Mouse (Mus musculus): ENCODE measurements around the gene Cep68.
A peak's percentile ranks its signal among the peaks of the same experiment; 100 is the strongest.
"Not testable (repeated sequence)": the region's sequence is repeated elsewhere in the genome, so short reads cannot be mapped to it uniquely, and the experiment has no call there.

Cep68 gene

DNA sequence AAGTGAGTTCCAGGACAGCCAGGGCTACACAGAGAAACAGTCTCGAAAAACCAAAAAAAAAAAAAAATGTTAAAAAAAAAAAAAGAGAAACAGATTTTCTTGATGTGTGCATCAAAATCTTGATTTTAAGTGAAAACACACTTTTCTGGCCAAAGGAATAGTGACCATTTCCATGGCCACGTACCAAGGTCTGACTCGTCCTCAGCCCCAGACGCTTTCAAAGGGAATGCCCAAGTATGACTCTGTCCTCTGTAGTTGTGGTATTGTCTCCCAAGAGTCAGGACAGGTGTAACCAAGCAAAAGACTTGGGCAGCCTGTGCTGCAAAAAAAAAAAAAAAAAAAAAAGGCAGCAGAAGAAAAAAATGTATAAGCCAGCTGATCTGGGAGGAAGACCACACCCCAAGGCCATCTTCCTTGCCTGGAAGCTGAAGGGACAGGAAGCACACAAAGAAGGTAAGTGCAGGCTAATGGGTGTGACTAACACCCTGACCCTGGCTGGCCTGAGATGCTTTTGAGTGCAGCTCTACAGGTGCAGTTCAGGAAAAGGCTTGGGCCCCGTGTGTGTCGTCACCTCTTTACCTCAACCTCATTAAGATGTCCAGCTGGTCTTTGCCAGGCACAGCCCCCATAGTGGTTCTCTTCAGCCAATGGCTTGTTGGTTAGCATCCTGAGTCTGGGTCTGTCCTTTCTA lies 6.7 kb downstream of the Cep68 start:
- no peak for DNase-seq (ENCODE audit: low read depth, low spot score)

DNA sequence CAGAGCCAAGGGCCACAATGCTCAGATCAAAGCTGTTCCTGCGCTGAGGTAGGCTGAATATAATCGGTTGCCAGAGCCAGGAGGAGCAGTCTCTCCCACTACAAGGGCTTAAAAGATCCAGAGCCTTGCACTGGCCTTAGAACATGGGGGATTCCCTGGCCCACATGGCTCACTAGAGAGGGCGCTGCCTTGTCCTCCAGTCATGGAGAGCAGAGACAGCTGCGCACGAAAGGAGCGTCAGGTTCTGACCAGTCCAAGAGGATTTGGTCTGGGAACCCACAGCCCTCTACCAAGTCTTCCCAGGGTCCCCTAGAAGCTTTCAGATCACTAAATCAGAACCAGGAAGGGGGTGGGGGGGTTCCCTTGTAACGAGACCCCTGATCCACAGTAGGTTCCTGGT lies 7.9 kb downstream of the Cep68 start:
- no peak for DNase-seq (ENCODE audit: low read depth, low spot score)

DNA sequence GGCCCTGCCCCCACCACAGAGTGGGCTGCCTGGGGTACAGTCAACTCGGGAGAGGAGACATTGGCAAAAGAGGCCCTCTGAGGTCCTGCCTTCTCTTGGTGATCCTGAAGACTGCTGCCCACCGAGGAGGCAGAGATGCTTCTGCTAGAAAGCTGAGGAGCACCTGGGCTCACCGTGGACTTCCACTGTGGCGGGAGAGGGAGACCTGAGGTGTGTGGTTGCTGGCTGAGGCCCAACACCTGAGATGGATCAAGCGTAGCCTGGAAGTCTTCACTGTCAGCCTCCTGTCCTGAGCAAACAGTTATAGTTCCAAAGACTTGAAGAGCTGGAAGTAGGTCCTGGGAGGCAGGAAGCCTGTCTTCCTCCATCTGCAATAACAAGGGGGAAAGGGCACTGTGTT lies 8.9 kb downstream of the Cep68 start:
- DNase-seq (ENCODE audit: low read depth, low spot score) = no peak

DNA sequence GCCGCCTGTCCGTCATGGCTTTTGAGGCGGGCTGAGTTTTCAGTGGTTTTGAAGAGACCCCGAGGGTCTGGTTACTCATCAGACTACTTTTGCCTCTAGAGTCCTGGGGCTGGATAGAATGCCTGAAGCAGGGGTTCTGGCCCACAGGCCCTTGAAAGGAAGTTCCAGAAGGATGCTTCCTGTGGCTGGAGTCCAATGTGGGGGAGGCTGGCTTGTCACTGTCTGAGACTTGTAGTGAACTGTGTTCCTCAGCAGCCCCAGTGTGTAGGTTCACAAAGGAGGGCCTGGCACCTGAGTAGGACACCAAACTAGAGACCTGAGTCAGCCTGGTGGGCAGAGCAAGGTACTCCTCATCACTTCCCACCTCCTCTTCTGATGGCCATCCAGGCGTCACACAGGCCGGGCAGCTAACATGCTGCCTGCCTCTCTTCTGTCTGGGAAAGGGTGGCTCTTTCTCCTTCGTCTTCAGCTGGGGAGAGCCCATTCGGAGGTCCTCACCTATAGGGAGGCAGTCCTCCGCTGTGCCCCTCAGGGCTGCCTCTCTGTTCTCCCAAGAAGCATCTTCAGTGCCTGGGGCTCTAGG lies 9.9 kb downstream of the Cep68 start:
- DNase-seq (ENCODE audit: low read depth, low spot score) = no peak

DNA sequence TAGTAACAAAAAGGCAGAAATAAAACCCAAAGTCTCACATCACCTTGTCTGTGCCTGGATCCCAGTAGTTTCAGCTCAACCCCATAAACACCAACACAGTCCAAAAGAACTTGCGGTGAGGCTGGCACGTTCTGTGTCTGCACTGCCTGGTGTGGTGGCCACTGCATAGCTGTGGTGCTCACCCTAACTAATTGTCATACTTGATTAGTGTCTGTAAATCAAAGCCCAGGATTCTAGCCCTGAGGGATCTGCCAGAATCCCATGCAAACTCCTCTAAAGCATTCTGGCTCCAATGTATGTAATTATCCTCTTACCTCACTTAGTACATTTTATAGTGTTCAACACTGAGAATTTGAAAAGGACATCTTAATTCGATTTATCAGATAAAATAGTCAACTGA lies 11.3 kb downstream of the Cep68 start:
- DNase-seq (ENCODE audit: low read depth, low spot score) = no peak

DNA sequence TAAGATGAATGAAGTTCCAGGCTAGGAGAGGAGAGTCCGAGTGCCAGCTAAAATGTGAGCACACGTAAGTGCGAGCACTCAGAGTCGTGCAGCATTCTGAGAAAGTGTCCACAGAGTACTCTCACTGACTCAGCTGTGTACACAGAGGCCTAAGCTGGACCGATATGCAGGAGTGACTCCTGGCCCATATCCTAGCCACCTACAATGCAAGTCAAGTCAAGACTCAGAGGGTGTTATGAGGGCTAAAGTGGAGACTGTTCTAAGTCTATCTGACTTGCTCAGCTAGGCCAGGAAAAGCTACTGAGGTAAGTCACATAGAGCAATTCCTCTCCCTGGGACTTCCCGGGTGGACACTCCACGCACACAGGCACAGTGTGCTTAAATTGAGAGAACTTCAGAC lies 12.2 kb downstream of the Cep68 start:
- DNase-seq (ENCODE audit: low read depth, low spot score) = no peak

DNA sequence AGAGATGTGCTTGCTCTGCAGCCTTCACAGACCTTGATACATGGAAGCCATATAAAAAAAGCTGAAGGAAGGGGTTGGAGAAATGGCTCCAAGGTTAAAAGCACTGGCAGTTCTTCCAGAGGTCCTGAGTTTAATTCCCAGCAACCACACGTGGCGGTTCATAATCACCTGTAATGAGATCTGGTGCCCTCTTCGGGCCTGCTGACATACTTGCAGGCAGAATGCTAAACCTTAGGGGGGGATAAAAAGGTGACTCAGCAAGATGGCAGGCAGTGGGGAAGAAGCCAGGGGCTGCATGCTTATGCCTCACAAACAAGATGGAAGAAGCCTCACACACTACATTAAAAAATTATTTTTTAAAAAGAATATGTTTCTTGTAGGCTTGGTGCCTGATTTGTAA lies 15.0 kb downstream of the Cep68 start:
- no peak for DNase-seq (ENCODE audit: low read depth, low spot score)

DNA sequence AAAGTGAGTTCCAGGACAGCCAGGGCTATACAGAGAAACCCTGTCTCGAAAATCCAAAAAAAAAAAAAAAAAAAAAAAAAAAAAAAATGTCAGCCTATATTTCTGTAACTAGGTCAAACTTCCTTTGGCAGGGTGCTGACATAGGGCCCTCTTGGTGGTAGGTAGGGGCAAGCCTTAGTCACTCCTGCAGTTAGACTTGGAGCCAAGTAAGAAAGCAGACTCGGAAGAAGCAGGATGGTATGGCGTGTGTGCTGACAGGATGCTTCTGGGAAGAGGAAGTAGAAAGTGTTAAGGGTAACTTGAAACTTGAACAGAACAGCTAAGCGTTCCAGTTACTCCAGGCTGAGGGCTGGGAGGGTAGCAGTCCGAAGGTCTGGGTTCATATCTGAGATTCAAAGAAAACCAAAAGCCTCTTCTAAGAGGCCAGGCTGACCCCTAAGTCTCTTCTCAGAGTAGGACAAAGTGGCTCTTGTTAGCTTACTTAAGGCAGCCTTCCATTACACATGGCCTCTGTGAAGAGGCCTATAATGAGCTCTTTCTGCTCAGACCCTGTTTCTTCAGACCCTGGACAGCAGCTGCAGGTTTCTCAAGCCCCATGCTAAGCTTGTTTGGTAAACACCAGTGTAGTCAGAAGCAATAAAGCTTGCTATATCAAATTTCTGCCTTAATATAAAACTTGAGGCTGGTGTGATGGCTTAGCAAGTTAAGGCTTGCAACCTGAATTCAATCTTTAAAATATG lies 17.0 kb downstream of the Cep68 start:
- DNase-seq (ENCODE audit: low read depth, low spot score) = no peak

DNA sequence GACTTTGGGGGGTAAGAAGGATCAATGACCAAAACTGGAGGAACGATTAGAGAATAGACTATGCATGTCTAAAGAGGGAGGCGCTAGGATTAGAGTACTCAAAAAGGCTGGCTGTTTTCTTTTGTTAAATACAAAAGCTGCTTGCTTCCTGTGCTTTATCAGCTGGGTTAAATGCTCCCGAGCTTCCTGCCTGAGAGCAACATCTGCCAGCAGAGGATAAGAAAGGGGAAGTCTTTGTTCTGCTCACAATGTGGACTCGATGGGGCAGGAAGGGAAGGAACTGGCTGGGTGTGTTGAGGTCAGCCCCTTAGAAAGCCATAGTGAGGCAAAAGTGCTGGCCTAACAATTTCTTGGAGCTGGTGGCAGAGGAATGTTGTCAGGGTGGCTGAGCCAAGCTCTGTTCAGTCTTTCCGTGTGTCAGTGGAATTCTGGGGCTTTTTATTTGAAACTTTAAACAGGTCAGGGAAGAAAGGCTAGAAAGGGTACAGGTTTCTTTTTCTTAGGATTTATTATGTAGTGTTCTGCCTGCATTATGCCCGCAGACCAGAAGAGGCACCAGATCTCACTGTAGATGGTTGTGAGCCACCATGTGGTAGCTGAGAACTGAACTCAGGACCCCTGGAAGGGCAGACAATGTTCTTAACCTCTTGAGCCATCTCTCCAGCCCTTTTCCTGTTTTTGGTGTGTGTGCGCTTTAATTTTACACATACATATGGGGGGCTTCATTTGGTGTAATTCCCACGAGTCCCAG lies 17.9 kb downstream of the Cep68 start:
- DNase-seq (ENCODE audit: low read depth, low spot score) = peak; percentile 23

DNA sequence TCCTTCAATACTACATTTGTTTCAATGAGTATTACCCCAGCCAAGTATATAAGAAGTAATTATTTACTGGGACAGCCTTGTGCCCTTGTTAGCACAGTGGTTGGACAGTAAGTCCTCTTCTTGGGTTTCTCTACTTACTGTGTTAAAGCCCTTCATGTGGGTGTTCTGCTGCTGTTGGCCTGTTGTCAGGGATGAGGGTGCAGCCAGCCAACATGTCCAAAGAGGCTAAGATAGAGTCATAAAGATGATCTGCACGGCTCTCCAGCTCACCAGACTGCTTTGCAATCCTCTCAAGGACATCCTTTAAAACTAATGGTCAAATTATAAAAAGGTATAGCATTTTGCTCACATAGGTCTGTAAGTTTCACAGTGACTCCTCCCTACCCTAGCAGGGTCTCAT lies 18.9 kb downstream of the Cep68 start:
- DNase-seq (ENCODE audit: low read depth, low spot score) = no peak

DNA sequence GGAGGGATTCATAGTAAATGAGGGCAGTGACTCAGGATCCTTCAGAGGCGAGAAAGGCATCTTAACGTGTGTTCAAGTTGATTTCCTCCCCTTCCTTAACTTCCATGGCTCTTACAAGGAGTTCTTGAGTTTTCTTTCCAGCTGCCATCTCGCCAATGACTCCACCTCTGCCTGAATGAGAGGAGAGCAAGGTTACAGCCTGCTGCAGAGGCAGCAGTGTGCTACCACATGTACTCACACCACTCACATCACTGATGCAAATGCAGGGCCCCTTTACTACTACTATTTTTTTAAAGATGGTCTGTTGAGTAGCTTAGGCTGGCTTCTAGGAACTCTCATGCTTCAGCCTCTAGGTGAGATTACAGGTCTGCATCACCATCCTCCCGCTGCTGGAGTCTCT lies 19.9 kb downstream of the Cep68 start:
- DNase-seq (ENCODE audit: low read depth, low spot score) = no peak

DNA sequence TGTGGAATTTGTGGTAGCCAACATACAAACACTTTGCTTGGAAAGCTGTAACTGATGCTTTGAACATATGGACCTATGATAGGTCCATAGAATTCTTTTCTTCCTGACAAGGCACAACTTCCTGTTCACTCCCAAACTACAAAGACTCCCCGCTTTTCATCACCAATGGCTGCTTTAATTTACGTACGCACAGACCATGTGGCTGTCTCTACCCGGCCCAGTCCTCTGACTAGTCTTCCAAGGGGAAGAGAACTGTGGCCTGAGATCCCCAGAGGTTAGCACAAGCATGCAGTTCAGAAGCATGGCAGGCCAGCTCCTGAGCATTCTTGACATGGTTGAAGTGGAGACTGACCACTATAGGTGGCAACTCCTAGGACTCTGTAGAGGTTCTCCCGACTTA lies 20.6 kb downstream of the Cep68 start:
- no peak for DNase-seq (ENCODE audit: low read depth, low spot score)

DNA sequence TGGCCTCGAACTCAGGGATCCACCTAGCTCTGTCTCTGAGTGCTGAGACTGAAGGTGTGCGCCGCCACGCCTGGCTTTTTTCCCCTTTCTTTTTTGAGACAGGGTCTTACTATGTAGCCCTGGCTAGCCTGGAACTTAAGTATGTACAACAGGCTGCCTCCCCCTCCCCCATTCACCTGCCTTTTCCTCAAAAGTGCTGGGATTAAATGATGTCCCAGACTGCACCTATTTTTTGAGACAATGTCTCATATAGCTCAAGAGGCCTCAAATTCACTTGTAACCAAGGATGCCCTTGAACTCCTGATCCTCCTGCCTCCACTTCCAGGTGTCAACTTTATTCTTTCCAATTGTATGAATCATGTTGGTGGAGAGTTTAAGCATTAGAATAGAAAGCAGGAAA lies 23.3 kb downstream of the Cep68 start:
- no peak for DNase-seq (ENCODE audit: low read depth, low spot score)

DNA sequence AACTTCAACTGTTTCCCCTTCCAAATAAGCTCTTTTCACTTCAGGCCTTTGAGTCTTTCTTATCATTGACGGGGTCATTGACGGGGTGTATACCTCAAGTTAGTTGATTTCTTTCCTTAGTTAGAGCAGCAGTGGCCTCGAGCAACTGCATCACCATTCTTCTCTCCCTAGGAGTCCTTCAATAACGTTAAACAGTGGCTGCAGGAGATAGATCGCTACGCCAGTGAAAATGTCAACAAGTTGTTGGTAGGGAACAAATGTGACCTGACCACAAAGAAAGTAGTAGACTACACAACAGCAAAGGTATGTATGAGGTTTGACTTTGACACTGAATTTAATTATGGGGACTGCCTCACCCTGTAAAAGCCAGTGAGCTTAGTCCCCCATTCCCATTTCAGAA lies 25.0 kb downstream of the Cep68 start:
- DNase-seq (ENCODE audit: low read depth, low spot score) = no peak

DNA sequence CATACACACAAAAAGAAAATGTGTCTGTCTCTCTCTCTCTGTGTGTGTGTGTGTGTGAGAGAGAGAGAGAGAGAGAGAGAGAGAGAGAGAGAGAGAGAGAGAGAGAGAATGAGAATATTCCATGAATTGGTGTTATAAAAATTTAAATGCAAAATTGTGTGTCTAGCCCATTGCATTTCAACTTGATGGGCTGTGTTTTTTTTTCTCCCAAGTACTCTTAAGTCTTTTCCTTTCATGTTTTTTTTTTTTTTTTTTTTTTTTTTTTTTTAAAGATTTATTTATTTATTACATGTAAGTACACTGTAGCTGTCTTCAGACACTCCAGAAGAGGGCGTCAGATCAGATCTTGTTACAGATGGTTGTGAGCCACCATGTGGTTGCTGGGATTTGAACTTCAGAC lies 27.6 kb downstream of the Cep68 start:
- DNase-seq (ENCODE audit: low read depth, low spot score) = not testable (repeated sequence)

DNA sequence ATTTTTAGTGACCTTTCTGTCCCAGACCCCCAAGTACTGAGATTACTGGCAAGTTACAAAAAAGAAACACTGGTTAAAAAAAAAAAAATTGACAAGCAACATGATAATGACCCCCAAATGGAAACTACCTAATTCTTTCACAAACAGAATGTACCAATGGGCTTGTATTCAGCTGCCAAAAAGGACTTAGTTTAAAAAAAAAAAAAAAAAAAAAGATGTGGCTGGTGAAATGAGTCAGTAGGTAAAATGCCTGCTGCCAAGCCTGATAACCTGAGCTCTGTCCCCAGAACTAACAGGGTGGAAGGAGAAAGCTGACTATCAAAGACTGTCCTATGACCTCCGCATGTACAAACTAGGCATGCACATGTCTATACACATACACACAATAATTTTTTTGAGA lies 32.0 kb downstream of the Cep68 start:
- no peak for DNase-seq (ENCODE audit: low read depth, low spot score)

DNA sequence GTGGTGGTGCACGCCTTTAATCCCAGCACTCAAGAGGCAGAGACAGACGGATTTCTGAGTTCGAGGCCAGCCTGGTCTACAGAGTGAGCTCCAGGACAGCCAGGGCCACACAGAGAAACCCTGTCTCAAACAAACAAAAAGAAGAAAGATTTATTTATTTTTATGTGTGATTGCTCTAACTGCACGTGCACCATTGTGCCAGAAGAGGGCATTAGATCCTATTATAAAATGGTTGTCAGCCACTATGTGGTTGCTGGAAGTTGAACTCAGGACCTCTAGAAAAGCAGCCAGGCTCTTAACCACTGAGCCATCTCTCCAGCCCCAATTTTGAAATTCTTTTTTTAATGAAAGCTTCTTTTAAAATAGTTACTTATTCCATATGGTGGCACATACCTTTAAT lies 32.8 kb downstream of the Cep68 start:
- no peak for DNase-seq (ENCODE audit: low read depth, low spot score)

DNA sequence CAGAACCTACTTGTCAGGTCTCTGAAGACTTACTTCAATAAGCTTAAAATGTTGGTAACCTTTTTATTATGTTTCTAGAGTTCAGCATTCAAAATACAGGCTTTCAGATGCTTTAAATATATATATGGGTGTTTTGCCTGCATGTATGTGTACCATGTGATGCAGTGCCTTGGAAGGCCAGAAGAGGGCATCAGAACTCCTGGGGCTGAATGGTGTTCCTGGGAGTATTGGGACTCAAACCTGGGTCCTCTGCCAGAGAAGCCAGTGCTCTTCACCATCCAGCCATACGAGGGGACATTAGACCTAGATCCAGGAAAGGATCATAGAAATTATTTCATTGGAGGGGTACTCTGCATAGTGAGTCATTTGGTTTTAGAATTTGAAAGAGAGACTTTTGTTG lies 34.5 kb downstream of the Cep68 start:
- no peak for DNase-seq (ENCODE audit: low read depth, low spot score)

DNA sequence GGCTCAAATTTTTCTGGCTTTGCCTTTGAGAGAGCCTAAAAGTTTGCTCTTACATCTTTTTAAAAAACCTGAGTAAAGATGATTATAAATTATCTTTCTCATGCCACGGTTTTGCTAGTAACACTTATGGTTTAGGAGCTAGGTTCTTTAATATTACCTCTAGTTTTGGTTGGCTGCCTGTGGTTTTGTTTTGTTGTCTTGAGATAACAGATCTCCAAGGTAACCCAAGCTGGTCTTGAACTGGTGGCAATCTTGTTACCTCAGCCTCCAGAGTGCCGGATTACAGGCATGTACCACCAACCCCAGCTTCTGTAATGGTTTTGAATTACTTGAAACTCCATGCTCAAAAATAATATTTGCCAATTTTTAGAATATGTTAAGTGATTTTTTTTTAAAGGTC lies 37.4 kb downstream of the Cep68 start:
- no peak for DNase-seq (ENCODE audit: low read depth, low spot score)

DNA sequence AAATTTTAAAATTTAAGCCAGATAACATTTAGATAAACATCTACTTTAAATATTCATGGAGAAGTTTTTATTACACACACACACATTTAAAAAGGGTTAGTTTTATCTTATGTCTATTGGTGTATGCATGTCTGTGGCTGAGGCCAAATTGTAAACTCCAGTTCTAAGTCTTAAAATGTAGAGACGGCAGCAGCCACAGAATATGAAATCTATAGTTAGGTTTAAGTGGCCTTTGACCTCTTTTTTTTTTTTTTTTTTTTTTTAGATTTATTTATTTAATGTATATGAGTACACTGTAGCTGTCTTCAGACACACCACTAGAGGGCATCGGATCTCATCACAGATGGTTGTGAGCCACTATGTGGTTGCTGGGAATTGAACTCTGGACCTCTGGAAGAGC lies 41.6 kb downstream of the Cep68 start:
- no peak for DNase-seq (ENCODE audit: low read depth, low spot score)

DNA sequence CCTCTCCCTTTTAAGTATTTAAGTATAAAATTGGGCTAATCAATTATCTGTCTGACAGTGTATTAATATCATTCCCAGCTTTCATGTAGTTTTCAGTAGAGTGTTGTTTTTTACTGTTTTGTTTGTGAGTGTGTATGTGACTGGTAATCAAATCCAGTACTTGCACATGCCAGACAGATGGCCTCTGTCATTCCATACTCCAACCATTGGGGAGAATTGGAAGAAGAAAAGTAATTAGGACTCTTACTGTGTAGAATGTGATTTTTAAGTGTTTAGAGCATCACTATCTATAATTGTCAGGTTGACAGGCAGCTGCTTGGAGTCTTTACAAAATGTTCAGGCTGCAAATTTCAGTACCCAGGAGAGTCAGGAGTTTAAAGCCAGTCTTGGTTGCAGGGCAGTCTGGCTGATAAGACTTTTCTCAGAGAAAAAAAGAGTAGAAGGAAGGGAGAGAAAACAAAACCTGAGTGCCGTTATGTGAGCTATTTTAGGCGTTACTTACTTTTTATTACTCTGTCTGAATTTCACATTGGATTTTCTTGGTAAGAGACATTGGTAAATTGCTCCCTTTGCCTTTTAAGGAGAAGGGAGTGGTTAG lies 42.5 kb downstream of the Cep68 start:
- no peak for DNase-seq (ENCODE audit: low read depth, low spot score)

DNA sequence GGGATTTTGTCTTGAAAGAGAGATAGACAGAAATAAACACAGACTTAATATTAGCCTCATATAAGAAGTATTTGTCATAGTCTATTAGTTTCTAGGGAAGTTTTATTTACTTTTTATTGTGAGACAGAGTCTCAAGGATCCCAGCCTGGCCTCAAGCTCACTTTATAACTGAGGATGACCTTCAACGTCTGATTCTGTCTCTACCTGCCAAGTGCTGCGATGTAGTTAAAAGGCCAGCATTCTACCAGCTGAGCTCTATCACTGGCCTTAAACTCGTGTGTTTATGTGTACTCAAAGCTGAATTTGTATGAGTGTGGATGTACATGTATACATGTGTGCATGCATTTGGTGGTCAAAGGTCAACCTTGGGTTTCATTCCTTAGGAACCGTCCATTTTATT lies 43.7 kb downstream of the Cep68 start:
- DNase-seq (ENCODE audit: low read depth, low spot score) = no peak
